Comparison of ENCODE assay signal across 20 mouse cellular contexts in genomic region chr8:45266993-45267392, GRCm38 (mm10). TPM values are rescaled to one million over a fixed set of nuclear protein-coding genes. Genes with fewer than 3 reads are reported as not detected.
DNase-seq lines count a peak whose midpoint lies in the region; ATAC-seq and TF ChIP-seq lines count a peak whose summit lies in the region.
"Had no signal": no experiment of that assay in that cellular context is flagged by ENCODE, and none has a peak within 500 bp of the region (broad histone marks: within the 10 kb centered on the region; RNA-seq: fewer than 3 reads in every experiment).

No protein-coding gene starts in this region.

- H3K27ac ChIP-seq in liver, adult 2 months (replicated peaks; ENCODE audit: insufficient read depth, low read depth, low read length): peak overlapping the region; percentile 97
- H3K27ac ChIP-seq in lung, embryonic 14.5 days (ENCODE audit: low read depth): no peak overlapping the region
- no peak overlapping the region for H3K27ac ChIP-seq in stomach, embryonic 16.5 days (ENCODE audit: low read length)
- H3K27ac ChIP-seq: forebrain, embryonic 10.5 days; limb, embryonic 13.5 days; neural tube, embryonic 12.5 days had no signal

- TF ChIP-seq POLR2A in liver, adult 2 months (IDR thresholded peaks at IDR 0.05; ENCODE audit: extremely low read depth, insufficient read depth, low read length): no peak

- H3K4me3 ChIP-seq in liver, adult 2 months (ENCODE audit: insufficient read depth, low read depth, low read length): no peak overlapping the region
- H3K4me3 ChIP-seq in lung, embryonic 14.5 days (ENCODE audit: low read depth, low read length): no peak overlapping the region
- no peak overlapping the region for H3K4me3 ChIP-seq in stomach, embryonic 16.5 days (replicated peaks; ENCODE audit: low read length)
- H3K4me3 ChIP-seq: forebrain, embryonic 10.5 days; limb, embryonic 13.5 days; neural tube, embryonic 12.5 days had no signal

- H3K36me3 ChIP-seq in liver, adult 2 months (ENCODE audit: control insufficient read depth, insufficient read depth, low read length): peaks cover 21% of the 10 kb centered on the region
- no peaks in the 10 kb centered on the region for H3K36me3 ChIP-seq in lung, embryonic 14.5 days (ENCODE audit: insufficient read depth)
- no peaks in the 10 kb centered on the region for H3K36me3 ChIP-seq in stomach, embryonic 16.5 days (ENCODE audit: control insufficient read depth, insufficient read depth, low read length)
- H3K36me3 ChIP-seq: forebrain, embryonic 10.5 days; limb, embryonic 13.5 days; neural tube, embryonic 12.5 days had no signal

- H3K27me3 ChIP-seq in liver, adult 2 months (ENCODE audit: control insufficient read depth, insufficient read depth, low read length): no peaks in the 10 kb centered on the region
- no peaks in the 10 kb centered on the region for H3K27me3 ChIP-seq in lung, embryonic 14.5 days (ENCODE audit: insufficient read depth, low read length)
- no peaks in the 10 kb centered on the region for H3K27me3 ChIP-seq in stomach, embryonic 16.5 days (ENCODE audit: control insufficient read depth, insufficient read depth, low read length)
- H3K27me3 ChIP-seq: limb, embryonic 13.5 days; neural tube, embryonic 12.5 days had no signal

- H3K4me2 ChIP-seq in lung, embryonic 14.5 days: no peak overlapping the region
- no peak overlapping the region for H3K4me2 ChIP-seq in stomach, embryonic 16.5 days (ENCODE audit: low read depth, low read length)
- H3K4me2 ChIP-seq: limb, embryonic 13.5 days; neural tube, embryonic 12.5 days had no signal

- H3K79me2 ChIP-seq in liver, adult 2 months (ENCODE audit: control insufficient read depth, insufficient read depth, low read length): no peaks in the 10 kb centered on the region

- intact Hi-C loops in left cerebral cortex, postnatal 25 days (cut with DNase I): no loop called here

- peak overlapping the region; percentile 57 for H3K9ac ChIP-seq in liver, adult 2 months (ENCODE audit: low read depth, low read length)
- no peak overlapping the region for H3K9ac ChIP-seq in lung, embryonic 14.5 days
- no peak overlapping the region for H3K9ac ChIP-seq in stomach, embryonic 16.5 days (ENCODE audit: low read length)
- H3K9ac ChIP-seq: limb, embryonic 13.5 days; neural tube, embryonic 12.5 days had no signal

- ATAC-seq in lung, embryonic 14.5 days (ENCODE audit: insufficient read depth): no peak
- ATAC-seq in stomach, embryonic 16.5 days (ENCODE audit: insufficient read depth, low FRiP score): peak; percentile 35; the same call in 1 of the 2 replicates

- 45% methylated on average over 8 of the region's 8 CpGs for WGBS in liver, adult 2 months
- 47% methylated on average over 8 of the region's 8 CpGs for WGBS in lung, embryonic 14.5 days
- 44% methylated on average over 8 of the region's 8 CpGs for WGBS in stomach, embryonic 16.5 days

- peaks cover 48% of the 10 kb centered on the region for H3K4me1 ChIP-seq in liver, adult 2 months (ENCODE audit: control insufficient read depth, insufficient read depth, low read length)
- H3K4me1 ChIP-seq in lung, embryonic 14.5 days (ENCODE audit: insufficient read depth): no peaks in the 10 kb centered on the region
- peaks cover 3% of the 10 kb centered on the region for H3K4me1 ChIP-seq in stomach, embryonic 16.5 days (ENCODE audit: control insufficient read depth, insufficient read depth, low read length)
- H3K4me1 ChIP-seq: forebrain, embryonic 10.5 days; limb, embryonic 13.5 days; neural tube, embryonic 12.5 days had no signal

- H3K9me3 ChIP-seq in lung, embryonic 14.5 days (ENCODE audit: low read depth, low read length): no peaks in the 10 kb centered on the region
- no peaks in the 10 kb centered on the region for H3K9me3 ChIP-seq in stomach, embryonic 16.5 days (replicated peaks; ENCODE audit: control insufficient read depth, low read length)
- H3K9me3 ChIP-seq: limb, embryonic 13.5 days; neural tube, embryonic 12.5 days had no signal

- peak; percentile 87 for DNase-seq in liver, adult 2 months (ENCODE audit: extremely low read depth, low read depth, low spot score)
- no peak for DNase-seq in liver
- DNase-seq in adipocyte (ENCODE audit: low spot score): peak; percentile 7
- peak; percentile 44 for DNase-seq in lung, embryonic 14.5 days
- no peak for DNase-seq in left cerebral cortex, postnatal 25 days (ENCODE audit: low spot score in 2 of 2)
- no peak for DNase-seq in cerebellum, adult 9-10 months
- DNase-seq: cerebellum, adult 2 months; gastrocnemius, postnatal 25 days; kidney, adult 8-10 months; right cerebral cortex, postnatal 25 days had no signal

- TF ChIP-seq CTCF in liver, adult 2 months (IDR thresholded peaks at IDR 0.05; ENCODE audit: low read depth, low read length): no peak
- no peak for TF ChIP-seq CTCF in lung, embryonic 14.5 days (IDR thresholded peaks at IDR 0.05; ENCODE audit: low read depth)

RNA-seq across cellular contexts. Expression of gene F11, which starts 5.2 kb away (rescaled TPM):
- total RNA-seq in liver, adult 2 months (2014; rRNA removed): 80.9 and 92.1 TPM in 2 replicates
- 21.6 and 26.1 TPM in 2 replicates for polyA plus RNA-seq in liver, adult 2 months (2012; rRNA removed)
- polyA plus RNA-seq in lung, embryonic 14.5 days (2014; fragmentation: Nextera tagmentation; extraction: Ambion mirVana): not detected in 2 replicates
- 1.5 and 1.6 TPM in 2 replicates for polyA plus RNA-seq in stomach, embryonic 16.5 days (2015; fragmentation: Nextera tagmentation; extraction: Ambion mirVana)
- total RNA-seq in left cerebral cortex, postnatal 25 days (2021): not detected
- total RNA-seq: adrenal gland, adult 18-20 months; gastrocnemius, postnatal 25 days; layer of hippocampus, adult 18-20 months; megakaryocyte-erythroid progenitor cell, adult 5-6 weeks had no signal
- polyA plus RNA-seq: cerebellum, adult 2 months; embryonic facial prominence, embryonic 14.5 days; forebrain, embryonic 10.5 days; heart, postnatal 0 days; limb, embryonic 13.5 days; neural tube, embryonic 12.5 days; urinary bladder, adult 2 months had no signal

RNA-seq across cellular contexts. Expression of gene Klkb1, which starts 27.7 kb away (rescaled TPM):
- total RNA-seq in liver, adult 2 months (2014; rRNA removed): 205 and 206 TPM in 2 replicates
- 62.6 and 67.7 TPM in 2 replicates for polyA plus RNA-seq in liver, adult 2 months (2012; rRNA removed)
- not detected in 2 replicates for polyA plus RNA-seq in lung, embryonic 14.5 days (2014; fragmentation: Nextera tagmentation; extraction: Ambion mirVana)
- polyA plus RNA-seq in stomach, embryonic 16.5 days (2015; fragmentation: Nextera tagmentation; extraction: Ambion mirVana): 0.29 and 0.48 TPM in 2 replicates
- total RNA-seq in left cerebral cortex, postnatal 25 days (2021): not detected
- total RNA-seq: adrenal gland, adult 18-20 months; gastrocnemius, postnatal 25 days; layer of hippocampus, adult 18-20 months; megakaryocyte-erythroid progenitor cell, adult 5-6 weeks had no signal
- polyA plus RNA-seq: heart, postnatal 0 days; neural tube, embryonic 12.5 days had no signal

RNA-seq across cellular contexts. Expression of gene Gm45753, which starts 41.3 kb away (rescaled TPM):
- 0.37 and 1.3 TPM in 2 replicates for total RNA-seq in liver, adult 2 months (2014; rRNA removed)
- 0.21 and 0.24 TPM in 2 replicates for polyA plus RNA-seq in liver, adult 2 months (2012; rRNA removed)
- not detected in 2 replicates for polyA plus RNA-seq in lung, embryonic 14.5 days (2014; fragmentation: Nextera tagmentation; extraction: Ambion mirVana)
- polyA plus RNA-seq in stomach, embryonic 16.5 days (2015; fragmentation: Nextera tagmentation; extraction: Ambion mirVana): 0.96 and 1.0 TPM in 2 replicates
- not detected for total RNA-seq in left cerebral cortex, postnatal 25 days (2021)
- total RNA-seq: adrenal gland, adult 18-20 months; gastrocnemius, postnatal 25 days; layer of hippocampus, adult 18-20 months; megakaryocyte-erythroid progenitor cell, adult 5-6 weeks had no signal
- polyA plus RNA-seq: cerebellum, adult 2 months; embryonic facial prominence, embryonic 14.5 days; forebrain, embryonic 10.5 days; heart, postnatal 0 days; limb, embryonic 13.5 days; neural tube, embryonic 12.5 days; urinary bladder, adult 2 months had no signal

Comparison
In these comparisons a context has a peak if more than half of its experiments do, and no peak if none do; other contexts are left out.
1. DNase-seq: peak in liver, adult 2 months (single experiment), adipocyte (single experiment) and lung, embryonic 14.5 days (single experiment); none in liver (single experiment), left cerebral cortex, postnatal 25 days (0 of 2) and cerebellum, adult 9-10 months (single experiment).
2. RNA of gene Klkb1, which starts 27.7 kb away (polyA plus RNA-seq): 62.6 to 67.7 TPM in liver, adult 2 months; 0.29 to 0.48 TPM in stomach, embryonic 16.5 days and not detected in lung, embryonic 14.5 days; every median in the first group is over 10 times any median in the second.